Mouse (Mus musculus): ENCODE measurements around the gene Sept1.

Sept1 gene

DNA sequence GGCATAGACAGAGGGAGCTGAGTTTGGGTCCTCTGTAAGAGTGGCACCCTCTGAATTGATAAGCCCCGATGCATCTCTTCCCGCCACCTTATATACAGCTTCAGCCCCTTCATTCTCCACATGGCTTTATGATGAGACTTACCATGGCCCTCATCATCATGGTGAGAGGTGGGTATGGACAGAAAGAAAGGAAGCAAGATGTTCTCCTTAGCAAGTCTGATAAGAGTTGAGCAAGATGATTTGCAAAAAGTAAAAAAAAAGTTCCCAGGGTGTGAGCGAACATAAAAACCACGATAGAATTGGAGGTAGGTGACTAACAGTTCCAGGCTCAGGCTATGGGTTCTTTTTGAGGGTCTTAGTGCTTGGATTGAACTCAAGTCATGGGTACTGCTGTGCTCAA, 14.3 kb downstream of the Sept1 start:
- DNase-seq (ENCODE audit: low spot score): no peak

DNA sequence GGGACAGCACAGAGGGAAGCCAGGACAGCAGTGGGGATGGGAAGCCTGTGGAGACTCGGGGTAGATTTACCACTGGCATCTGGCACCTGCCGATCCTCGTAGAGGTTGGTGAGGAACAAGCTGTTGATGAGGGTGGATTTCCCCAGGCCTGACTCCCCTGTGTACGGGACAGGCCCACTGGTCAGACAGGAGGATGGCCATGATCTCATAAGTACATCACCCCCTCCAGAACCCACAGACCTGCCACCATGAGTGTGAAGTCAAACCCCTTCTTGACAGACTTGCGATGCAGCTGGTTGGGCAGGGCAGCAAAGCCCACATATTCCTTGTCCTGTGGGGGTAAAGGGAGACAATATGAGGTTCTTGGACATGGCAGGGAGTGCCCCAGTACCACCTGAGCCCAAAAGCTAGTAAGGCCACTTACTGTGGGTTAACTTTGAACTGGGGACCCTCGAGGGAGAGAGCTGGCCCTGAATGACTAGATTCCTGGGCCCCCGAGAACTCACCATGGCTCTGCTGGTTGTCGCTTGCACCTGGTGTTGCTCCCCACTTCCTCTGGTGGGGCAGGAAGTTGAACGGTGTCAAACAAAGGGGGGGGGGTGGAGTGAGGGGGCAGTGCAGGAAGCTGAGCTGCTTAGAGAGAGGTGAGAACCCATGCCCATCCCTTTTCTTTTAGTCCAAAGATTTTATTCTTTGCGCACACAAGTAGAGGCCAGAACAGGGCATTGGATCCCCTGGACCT, 14.9 kb downstream of the Sept1 start:
- no peak for DNase-seq (ENCODE audit: low spot score)

DNA sequence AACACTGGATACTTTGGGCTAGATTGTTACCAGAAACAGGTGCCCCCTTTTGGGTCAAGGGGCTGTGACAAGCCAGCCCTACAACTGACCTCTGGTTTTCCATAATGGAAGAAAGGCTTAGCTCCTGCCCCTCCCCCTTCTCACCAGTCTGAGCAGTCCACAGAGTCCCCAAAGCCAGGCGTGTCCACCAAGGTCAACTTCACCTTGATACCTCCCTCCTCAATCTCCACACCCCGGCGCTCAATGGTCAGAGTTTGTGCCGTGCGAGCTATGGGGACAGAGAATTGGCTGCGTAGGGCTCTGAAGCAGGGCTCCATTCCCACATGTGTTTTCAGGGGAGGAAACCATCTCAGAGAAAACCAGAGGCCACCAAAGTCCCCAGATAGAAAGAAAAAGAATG, 15.5 kb downstream of the Sept1 start:
- DNase-seq (ENCODE audit: low spot score): no peak

DNA sequence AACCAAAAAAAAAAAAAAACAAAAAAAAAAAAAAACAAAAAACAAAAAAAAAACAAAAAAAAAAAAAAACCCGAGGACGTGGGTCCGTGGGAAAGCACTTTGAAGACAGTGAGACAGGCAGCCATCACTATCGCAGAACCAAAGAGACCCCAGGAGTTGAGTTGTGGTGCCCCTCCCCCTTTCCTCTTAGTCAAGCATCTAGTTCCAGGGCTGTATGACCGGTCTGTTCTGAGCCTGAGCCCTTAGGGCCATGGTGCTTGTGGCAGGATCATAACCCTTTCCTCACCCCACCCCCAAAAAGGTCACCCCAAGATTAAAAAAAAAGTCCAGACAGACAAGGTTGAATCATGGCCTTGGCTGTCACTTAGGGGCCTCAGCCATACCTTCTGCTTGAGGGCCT, 16.6 kb downstream of the Sept1 start:
- DNase-seq (ENCODE audit: low spot score): no peak

GRCm38 (mm10) chr7:127214981-127215871, 17.7 kb downstream of the Sept1 start:
- peak; percentile 91 for DNase-seq (ENCODE audit: low spot score)

- peak; percentile 33 for DNase-seq (ENCODE audit: low spot score)
Measured at GRCm38 (mm10) chr7:127214521-127214920, 18.4 kb downstream of the Sept1 start.

DNA sequence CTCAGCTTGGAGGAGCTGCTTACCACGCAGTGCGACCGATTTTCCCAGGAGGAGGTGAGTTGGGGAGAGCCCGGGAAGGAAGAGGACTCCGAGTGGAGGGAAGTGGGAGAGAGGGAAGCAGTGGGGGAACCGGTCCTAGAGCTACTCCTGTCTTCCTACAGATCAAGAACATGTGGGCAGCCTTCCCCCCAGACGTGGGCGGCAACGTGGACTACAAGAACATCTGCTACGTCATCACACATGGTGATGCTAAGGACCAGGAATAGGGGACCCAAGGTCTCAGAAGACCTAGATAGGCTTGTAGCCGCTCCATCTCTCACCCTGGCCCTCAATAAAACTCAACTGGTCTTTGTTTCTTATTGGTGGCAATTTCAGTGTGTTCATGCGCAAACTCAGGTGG, 19.0 kb downstream of the Sept1 start:
- no peak for DNase-seq (ENCODE audit: low spot score)

GRCm38 (mm10) chr7:127213485-127213884, 19.4 kb downstream of the Sept1 start:
- peak; percentile 53 for DNase-seq (ENCODE audit: low spot score)

- DNase-seq (ENCODE audit: low spot score): no peak
Measured at GRCm38 (mm10) chr7:127212432-127213250, 20.3 kb downstream of the Sept1 start.

GRCm38 (mm10) chr7:127211014-127211745, 21.8 kb downstream of the Sept1 start:
- DNase-seq (ENCODE audit: low spot score): no peak

GRCm38 (mm10) chr7:127210266-127210665, 22.7 kb downstream of the Sept1 start:
- no peak for DNase-seq (ENCODE audit: low spot score)

DNA sequence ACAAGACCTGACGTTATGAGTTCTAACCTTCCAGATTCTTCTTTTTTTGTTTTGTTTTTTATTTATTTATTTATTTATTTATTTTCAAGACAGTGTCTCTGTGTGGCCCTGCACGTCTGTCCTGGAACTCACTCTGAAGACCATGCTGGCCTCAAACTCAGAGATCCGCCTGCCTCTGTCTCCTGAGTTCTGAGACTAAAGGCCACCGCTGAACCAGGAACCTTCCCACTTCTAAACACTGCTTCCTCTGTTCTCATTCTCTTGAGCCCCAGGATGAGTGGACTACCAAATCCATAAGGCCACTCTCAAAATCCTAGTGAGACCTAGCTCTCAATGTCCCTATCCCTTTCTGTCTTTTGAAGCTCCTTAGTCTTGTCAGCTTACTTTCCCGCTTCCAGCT, 23.1 kb downstream of the Sept1 start:
- no peak for DNase-seq (ENCODE audit: low spot score)

GRCm38 (mm10) chr7:127208553-127209438, 24.1 kb downstream of the Sept1 start, which contains the start of gene Mylpf:
Gene Mylpf (plus strand): TSS chr7:127208890.
- peak; percentile 94 for DNase-seq (ENCODE audit: low spot score)

DNA sequence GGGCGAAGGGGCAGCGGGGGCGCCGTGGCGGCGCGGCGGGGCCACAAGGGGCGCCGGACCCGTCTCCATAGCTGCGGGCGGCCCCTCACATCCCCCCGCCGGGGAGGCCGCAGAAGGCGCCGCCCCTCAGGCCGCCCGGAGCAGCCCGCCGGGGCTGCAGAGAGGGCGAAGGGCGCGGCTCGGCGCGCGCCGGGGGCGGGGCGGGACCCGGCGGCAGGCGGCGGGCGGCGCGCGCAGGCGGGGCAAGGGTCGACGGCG, 24.7 kb downstream of the Sept1 start, which contains the start of gene Tbc1d10b:
Gene Tbc1d10b, minus strand, starts transcription at position 174 of the 258 bp plus-strand sequence.
- DNase-seq (ENCODE audit: low spot score): no peak

- DNase-seq (ENCODE audit: low spot score): peak; percentile 35
Measured at GRCm38 (mm10) chr7:127207374-127208294, 25.3 kb downstream of the Sept1 start.

DNA sequence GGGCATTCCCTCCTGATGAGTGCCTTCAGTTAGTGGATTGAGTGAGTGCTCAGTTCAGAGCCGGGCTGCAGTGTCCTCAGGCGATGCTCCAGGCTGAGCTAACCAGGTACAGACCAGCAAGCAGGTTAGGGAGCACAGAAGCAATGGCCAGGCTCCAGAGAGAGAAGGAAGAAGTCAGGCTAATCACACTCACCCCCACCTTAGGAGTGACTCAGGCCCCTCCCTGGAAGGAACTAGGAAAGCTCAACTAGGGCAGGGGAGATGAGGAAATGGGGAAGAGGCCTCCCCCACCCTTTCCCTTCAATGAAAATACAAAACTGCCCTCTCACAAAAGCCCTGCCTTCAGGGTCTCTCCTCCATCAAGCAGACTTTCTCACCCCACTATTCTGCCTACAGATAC, 26.3 kb downstream of the Sept1 start:
- no peak for DNase-seq (ENCODE audit: low spot score)

DNA sequence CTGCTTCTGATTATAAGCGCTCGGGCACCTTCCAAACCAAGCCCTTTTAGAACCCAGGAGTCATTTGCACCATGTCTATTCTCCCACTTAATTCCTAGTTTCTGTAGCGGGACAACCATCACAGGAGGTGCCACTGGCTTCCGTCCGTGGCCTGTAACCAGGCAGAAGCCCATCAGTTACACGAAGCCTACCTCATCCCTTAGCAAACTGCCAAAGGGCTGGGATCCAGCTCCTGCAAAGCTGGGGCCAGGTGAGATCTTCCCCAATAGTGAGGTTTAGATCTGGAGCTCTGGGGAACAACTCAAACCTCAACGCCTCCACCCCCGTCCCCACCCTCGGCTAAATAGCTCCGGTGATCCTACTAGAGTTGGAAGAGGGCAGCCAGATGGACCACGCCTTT, 36.4 kb downstream of the Sept1 start:
- DNase-seq (ENCODE audit: low spot score): no peak

GRCm38 (mm10) chr7:127195544-127196295, 37.2 kb downstream of the Sept1 start, which contains the start of gene Cd2bp2:
Gene Cd2bp2 (minus strand): TSS chr7:127196050.
- peak; percentile 99 for DNase-seq (ENCODE audit: low spot score)

- no peak for DNase-seq (ENCODE audit: low spot score)
Measured at GRCm38 (mm10) chr7:127194633-127195029, 38.3 kb downstream of the Sept1 start.
